Mouse (Mus musculus): ENCODE results near the gene Gm10340.
"Not testable (repeated sequence)": the region's sequence is repeated elsewhere in the genome, so short reads cannot be mapped to it uniquely, and the experiment has no call there.

The Gm10340 gene

DNA sequence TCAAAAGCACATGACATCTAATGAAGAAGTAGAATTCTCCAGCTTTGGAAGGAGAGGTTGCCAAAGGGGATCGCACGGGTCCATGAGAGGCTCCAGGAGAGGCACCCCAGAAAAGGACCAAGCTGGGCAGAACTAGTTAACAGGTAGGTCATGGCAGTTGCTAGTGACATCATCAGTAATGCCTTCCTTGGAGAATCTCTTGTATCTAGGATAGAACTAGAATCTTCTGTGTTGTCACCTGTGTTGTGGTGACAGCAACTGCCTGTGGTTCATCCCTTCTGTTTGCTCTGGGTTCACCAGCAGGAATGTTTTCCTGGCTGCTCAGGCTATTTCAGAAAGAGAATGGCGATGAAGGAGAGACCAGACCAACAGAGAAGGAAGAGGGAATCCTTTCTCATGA is at the start of gene Gm10340:
Gene Gm10340, plus strand, starts transcription at position 301 of the 400 bp plus-strand sequence.
- H3K27me3 ChIP-seq (ENCODE audit: control insufficient read depth, insufficient read depth, low read length, poor library complexity, severe bottlenecking); H3K36me3 ChIP-seq (ENCODE audit: control insufficient read depth, insufficient read depth, low read length, poor library complexity, severe bottlenecking); DNase-seq (ENCODE audit: low read depth, low spot score): not testable (repeated sequence)

DNA sequence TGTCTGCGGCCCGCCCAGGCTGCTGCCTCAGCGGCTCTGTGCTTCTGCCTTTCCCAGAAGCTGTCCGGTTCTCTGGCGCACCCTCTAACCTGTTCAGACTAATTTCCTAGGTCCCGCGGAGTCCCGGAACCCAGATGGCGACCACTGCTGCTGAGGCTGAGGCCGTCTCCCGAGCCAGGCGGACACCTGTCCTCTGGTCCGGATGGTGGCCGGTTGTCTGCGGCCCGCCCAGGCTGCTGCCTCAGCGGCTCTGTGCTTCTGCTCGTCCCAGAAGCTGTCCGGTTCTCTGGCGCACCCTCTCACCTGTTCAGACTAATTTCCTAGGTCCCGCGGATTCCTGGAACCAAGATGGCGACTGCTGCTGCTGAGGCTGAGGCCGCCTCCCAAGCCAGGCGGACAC is 17.7 kb upstream of the Gm10340 start:
- H3K36me3 ChIP-seq (ENCODE audit: control insufficient read depth, insufficient read depth, low read length, poor library complexity, severe bottlenecking); DNase-seq (ENCODE audit: low read depth, low spot score); H3K27me3 ChIP-seq (ENCODE audit: control insufficient read depth, insufficient read depth, low read length, poor library complexity, severe bottlenecking): not testable (repeated sequence)

DNA sequence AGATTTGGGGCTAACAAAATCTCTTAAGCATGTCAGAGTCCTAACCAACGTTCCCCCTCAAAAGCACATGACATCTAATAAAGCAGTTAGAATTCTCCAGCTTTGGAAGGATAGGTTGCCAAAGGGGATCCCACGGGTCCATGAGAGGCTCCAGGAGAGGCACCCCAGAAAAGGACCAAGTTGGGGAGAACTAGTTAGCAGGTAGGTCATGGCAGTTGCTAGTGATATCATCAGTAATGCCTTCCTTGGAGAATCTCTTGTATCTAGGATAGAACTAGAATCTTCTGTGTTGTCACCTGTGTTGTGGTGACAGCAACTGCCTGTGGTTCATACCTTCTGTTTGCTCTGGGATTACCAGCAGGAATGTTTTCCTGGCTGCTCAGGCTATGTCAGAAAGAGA is 54.2 kb downstream of the Gm10340 start, which contains the start of gene Gm5795:
Gene Gm5795, plus strand, starts transcription at position 301 of the 400 bp plus-strand sequence.
- H3K27me3 ChIP-seq (ENCODE audit: control insufficient read depth, insufficient read depth, low read length, poor library complexity, severe bottlenecking); DNase-seq (ENCODE audit: low read depth, low spot score); H3K36me3 ChIP-seq (ENCODE audit: control insufficient read depth, insufficient read depth, low read length, poor library complexity, severe bottlenecking): not testable (repeated sequence)
